Mouse (Mus musculus): Measurements from ENCODE around the gene Neurl4. TPM values are rescaled to one million over a fixed set of nuclear protein-coding genes. Genes with fewer than 3 reads are reported as not detected.
A peak's percentile ranks its signal among the peaks of the same experiment; 100 is the strongest.
"Not testable (repeated sequence)": the region's sequence is repeated elsewhere in the genome, so short reads cannot be mapped to it uniquely, and the experiment has no call there.

The Neurl4 gene
- polyA plus RNA-seq, 2 experiments from 2014 or later, result 7.9 to 8.0 TPM

GRCm38 (mm10) chr11:69934681-69935080, 33.8 kb downstream of the Neurl4 start:
- ATAC-seq, result no peak

DNA sequence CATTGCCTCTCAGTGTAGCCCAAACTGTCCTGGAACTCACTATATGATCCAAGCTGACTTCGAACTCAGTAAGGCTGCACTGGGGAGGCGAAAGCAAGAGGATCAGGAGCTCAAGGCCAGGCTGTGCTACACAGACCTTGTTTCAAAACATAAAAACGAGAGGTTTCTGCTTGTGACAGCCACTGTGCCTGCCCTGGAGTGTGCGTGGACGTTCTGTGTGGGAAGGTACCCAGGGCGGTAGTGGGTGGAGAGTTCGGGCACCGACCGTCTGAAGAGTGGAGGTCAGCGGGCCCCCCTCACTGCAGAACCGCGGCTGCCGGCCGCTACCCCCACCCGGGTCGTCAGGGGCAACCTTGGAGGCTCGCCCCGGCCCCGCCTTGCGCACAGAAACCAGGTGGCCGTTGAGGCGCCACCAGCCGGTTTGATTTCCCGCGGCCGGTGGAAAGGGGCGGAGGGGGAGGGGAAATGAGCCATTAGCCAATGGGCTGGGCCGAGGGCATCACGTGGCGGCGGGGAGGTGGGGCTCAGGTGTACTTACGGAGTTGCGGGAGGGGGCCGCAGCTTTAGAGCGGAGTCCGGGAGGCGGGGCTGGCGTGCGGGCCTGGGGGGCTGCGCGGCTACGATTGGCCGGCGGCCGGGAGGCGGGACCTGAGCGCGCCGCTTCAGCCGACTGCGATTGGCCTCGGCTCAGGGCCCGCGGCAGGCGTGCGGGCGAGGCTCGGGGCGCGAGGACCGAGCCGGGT, 34.4 kb downstream of the Neurl4 start, which contains the start of gene Ybx2:
Gene Ybx2 (plus strand): TSS at position 660 of the 743 bp plus-strand sequence.
- peak; percentile 77 for ATAC-seq

DNA sequence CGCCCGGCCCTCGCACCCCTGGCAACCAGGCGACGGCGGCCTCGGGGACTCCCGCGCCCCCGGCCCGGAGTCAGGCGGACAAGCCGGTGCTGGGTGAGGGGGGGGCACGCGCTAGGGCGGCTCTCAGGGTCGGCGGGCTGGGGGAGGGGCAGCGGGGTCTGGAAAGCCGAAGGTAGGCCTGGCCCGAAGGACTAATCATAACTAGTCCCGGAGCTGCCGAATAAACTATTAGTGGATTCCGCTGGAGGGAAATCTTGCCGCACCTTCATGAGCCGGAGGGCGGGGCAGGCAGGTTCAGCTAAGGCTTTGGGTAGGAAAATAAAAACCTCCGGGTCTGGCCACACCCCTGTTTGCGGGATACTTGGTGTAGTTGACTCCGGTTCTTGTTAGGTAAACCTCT, 35.3 kb downstream of the Neurl4 start:
- ATAC-seq, result no peak

GRCm38 (mm10) chr11:69936714-69937347, 36.0 kb downstream of the Neurl4 start:
- no peak for ATAC-seq

DNA sequence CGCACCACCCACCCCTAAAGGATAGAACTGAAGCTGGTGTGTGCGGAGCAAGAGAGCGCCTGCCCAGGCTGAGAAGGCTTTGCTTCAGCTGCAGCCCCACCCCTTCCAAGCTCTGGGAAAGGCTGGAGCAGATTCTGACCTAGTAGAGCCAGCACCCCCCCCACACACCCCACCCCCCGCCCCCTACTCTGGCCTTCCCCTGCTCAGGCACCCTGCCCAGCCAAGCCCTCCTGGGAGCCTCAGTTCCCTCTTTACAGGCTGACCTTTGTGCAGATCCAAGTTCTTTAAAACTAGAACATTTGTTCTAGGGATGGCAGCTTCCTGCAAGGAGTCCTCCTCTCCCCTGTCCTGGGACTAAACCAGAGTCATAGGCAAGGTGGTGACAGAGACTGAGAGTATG, 36.5 kb downstream of the Neurl4 start:
- ATAC-seq, result no peak

DNA sequence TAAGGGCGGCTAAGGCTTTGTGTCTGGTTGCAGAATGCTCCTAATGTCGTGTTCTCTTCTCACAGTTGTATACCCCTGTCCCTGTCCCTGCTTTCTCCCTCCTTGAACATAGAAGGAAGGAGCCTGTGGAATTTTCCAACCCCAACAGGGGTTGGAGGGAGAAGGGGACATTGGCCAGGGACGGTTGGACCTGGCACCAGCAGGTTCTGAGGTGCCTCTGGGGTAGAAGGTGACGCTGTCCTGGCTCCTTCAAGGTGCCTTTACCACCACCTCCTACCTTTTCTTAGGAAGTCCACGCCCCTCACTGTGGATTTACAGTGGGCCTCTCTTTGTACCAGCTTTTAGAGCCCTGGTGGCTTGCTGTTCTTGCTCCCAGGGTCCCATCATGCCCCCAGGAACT, 37.0 kb downstream of the Neurl4 start:
- ATAC-seq, result no peak

- no peak for ATAC-seq
Observed at GRCm38 (mm10) chr11:69938401-69938979, 37.6 kb downstream of the Neurl4 start.

GRCm38 (mm10) chr11:69939181-69939580, 38.3 kb downstream of the Neurl4 start:
- no peak for ATAC-seq

- ATAC-seq, result no peak
Observed at GRCm38 (mm10) chr11:69939731-69940130, 38.9 kb downstream of the Neurl4 start.

- ATAC-seq, result no peak
Observed at GRCm38 (mm10) chr11:69940962-69941361, 40.1 kb downstream of the Neurl4 start.

DNA sequence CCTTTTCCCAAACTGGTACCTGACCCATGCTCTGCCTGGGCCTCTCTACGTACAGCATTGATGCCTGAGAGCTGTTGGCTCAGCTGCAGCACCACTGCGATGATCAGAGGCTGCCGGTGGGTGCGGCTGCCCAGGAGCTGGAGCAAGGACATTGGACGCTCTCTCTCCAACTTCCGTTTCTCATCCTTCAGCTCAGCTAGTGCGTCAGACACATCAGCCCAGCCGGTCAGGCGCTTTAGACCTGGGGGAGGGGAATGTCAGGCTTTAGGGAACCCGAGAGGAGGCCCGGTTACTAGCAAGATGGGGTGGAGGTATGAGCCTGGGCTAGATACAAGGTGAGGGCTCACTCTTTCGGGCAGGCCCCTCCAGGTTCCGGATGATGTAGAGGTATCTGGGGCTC, 44.3 kb downstream of the Neurl4 start:
- ATAC-seq, result no peak

DNA sequence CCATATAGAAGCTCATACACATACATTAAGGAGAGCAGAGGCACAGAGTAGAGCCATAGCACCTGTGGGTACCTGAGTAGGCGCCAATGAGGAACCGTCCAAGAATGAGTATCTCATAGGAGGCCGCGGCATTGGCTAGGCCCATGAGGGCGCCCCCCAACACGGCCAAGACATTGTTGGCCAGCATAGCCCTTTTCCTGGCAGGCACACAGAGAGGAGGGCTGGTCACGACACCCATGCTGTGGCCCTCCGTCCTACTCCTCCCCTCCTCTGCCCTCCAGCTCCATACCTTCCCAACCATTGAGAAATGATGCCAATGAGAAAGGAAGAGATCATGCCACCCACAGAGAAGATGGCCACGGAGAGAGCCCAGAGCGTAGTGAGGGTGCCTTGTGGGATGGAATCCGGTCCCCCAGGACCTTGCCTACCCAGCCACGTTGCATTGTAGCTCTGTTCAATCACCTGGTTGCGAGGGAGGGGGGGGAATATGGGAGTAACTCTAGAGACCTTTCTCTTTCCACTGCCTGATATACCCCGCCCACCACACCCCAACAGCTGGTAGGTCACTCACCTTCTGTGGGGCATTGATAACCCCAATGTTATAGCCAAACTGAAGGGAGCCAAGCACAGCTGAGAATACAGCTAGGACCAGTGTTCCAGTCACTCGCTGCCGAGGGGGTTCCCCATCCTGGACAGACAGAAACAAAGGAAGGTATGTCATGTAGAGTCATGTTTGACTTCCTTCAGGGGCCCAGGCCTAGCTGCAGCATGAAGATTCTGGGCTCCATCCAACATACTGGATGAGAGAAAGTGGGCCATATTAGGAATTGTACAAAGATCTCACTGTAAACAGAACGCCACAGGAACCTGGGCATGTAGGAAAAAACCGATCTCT, 45.4 kb downstream of the Neurl4 start:
- ATAC-seq, result no peak

DNA sequence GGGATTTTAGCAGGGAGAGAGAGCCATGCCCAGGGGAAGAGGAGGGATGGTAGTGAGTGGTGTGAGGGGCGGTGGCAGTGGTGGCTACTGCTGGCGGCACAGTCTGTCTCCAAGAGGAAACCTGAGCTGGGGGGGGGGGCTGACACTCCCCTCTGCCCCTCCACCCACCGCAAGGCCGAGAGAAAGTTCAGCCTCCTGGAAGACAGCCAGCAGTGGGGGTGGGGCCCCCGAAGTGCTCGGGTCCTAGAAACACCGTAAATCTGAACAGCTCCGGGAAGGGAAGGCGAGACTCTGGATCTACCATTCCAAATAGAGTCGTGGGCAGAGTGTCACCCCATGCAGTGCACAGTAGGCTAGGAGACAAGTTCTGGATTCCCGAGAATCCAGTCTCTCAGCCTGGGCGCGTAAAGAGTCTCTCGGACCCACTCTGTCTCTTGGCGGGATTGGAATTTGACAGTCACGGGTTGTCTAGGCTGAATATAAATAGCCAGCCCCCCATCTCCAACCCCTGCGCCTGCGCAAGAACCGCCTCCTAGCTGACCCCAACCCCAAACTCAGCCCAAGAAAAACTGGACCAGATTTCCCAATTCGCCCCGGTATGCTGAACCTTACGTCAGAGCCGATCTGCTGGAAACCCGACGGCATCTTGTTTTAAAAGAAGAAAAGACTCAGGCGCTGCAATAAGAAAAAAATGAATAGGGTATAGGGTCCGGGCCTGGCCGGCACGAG, 46.6 kb downstream of the Neurl4 start:
- no peak for ATAC-seq

GRCm38 (mm10) chr11:69948066-69948762, 47.3 kb downstream of the Neurl4 start, which contains the start of gene Slc2a4:
Slc2a4 (minus strand) TSS chr11:69948188.
- peak; percentile 82 for ATAC-seq

DNA sequence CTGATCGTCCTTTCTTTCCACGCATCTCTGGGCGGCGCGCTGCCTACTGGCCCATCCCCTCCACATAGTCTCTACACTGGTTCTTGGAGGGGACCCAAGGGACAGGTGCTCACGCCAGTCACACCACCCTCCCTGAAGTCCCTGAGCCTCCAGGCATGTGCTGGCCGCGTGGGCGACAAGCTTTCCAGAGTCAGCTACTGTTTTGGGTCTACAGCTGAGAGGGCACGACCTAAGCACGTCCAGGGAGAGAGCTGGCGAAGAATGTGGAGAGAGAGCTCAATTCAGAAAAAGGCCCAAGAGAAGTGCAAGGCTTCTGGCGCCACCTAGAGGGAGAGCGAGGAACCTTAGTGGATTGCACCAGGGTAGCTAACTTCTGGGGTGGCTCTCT, 47.9 kb downstream of the Neurl4 start:
- ATAC-seq, result peak; percentile 65

DNA sequence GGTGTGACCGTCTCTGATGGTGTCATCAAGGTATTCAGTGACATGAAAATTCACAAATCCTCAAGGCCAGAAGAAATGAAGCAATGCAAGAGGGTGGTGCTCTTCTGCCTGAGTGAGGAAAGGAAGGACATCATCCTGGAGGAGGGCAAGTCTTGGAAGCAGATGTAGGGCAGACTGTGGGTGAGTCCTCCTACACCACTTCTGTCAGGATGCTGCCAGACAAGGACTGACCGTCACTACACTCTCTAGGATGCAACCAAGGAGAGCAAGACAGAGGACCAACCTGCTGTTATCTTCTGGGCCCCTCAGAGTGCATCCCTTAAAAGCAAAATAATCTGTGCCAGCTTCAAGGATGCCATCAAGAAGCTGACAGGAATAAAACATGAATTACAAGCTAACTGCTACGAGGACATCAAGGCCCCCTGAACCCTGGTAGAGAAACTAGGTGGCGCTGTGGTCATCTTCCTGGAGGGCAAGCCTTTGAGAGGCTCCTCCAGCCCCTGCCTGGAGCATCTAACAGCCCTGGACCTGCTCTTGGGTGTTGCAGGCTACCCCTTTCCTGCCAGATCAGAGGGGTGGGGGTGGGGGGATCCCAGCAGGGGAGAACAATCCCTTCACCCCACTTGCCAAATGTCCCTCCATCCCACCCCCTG, 50.1 kb downstream of the Neurl4 start:
- no peak for ATAC-seq

DNA sequence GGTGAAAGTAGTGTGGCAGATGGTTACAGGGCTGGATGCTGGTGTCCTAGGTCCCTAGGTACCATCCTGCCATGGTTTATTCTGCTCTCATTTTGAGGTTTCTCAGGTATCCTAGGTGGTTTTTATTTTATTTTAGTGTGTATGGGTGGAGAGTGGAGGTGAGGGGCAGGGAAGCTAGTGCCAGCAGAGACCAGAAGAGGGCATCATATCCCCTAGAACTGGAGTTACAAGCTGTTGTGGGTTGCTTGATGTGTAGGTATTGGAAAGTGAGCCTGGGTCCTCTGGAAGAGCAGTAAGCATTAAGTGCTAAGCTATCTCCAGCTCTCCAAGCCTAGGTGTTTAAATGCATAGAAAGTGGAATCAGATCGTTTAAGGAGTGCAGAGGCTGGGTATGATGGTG, 51.4 kb downstream of the Neurl4 start:
- no peak for ATAC-seq

- ATAC-seq, result no peak
Observed at GRCm38 (mm10) chr11:69953267-69953915, 52.5 kb downstream of the Neurl4 start.

GRCm38 (mm10) chr11:69955618-69956017, 54.7 kb downstream of the Neurl4 start:
- ATAC-seq, result not testable (repeated sequence)

DNA sequence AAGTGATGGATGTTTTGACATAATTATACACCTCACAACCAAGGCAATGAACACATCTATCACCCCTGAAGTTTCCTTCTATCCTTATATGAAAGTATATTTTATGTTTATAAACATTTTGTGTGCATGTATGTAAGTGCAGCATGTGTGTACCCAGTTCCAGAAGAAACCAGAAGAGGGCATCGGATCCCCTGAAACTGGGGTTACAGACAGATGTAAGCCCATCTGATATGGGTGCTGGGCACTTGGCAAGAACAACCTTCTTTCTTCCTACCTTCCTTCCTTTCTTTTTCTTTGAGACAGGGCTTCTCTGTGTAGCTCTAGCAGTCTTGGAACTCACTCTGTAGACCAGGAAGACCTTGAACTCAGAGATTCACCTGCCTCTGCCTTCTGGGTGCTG, 55.3 kb downstream of the Neurl4 start:
- ATAC-seq, result no peak

Data from activated CD4-positive, CD25-positive, alpha-beta regulatory T cell, adult 4 months (primary cell).